Mouse (Mus musculus): Measurements from ENCODE around the gene Tshz2. TPM values are rescaled to one million over a fixed set of nuclear protein-coding genes. Genes with fewer than 3 reads are reported as not detected.

Gene Tshz2
- polyA plus RNA-seq, 1 experiment from 2014 or later, result 7.6 TPM

Other genes with a start within 250 kb of the Tshz2 start
- gene Gm11011, start 45.3 kb upstream of the Tshz2 start, polyA plus RNA-seq (2016; fragmentation: Nextera tagmentation; extraction: Ambion mirVana), result not detected in 2 replicates

Data from limb, embryonic 10.5 days (tissue).